Mouse (Mus musculus): ENCODE measurements around the gene Snapc2. TPM values are rescaled to one million over a fixed set of nuclear protein-coding genes. Genes with fewer than 3 reads are reported as not detected.
"Not testable (repeated sequence)": the region's sequence is repeated elsewhere in the genome, so short reads cannot be mapped to it uniquely, and the experiment has no call there.

The Snapc2 gene
- polyA plus RNA-seq, 1 experiment from 2014 or later: 12.6 TPM

DNA sequence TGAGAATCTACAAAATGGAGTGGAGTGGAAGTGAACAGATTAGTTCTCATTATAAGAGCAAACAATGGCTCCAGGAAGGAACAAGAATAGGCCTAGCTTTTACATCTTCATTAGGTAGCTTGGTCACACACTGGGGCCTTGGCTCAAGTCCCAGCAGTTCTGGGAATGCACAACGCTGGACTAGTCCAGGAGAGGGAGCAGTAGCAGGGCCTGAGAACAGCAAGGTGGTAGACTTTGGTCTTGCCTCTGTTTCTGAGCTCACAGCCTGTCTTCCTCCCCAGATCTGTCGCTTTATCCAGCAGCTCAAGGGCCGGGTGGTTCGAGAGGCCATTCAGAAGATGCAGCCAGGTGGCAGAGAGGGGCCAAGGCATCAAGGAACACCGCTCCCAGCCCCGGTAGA lies 1.1 kb downstream of the Snapc2 start:
- Histone ChIP-seq H3K27ac (ENCODE audit: low read depth) (no peak overlapping the region), H3K4me1 (ENCODE audit: insufficient read depth) (peaks cover 24% of the 10 kb centered on the region), H3K4me3 (ENCODE audit: low read depth, low read length) (peak overlapping the region; percentile 93), H3K9me3 (ENCODE audit: low read length) (no peaks in the 10 kb centered on the region), H3K36me3 (replicated peaks; ENCODE audit: insufficient read depth, low read length) (peaks cover 7% of the 10 kb centered on the region), H3K9ac (replicated peaks) (no peak overlapping the region), H3K27me3 (ENCODE audit: insufficient read depth, low read length) (no peaks in the 10 kb centered on the region), H3K4me2 (ENCODE audit: low read depth, low read length) (peak overlapping the region; percentile 85)
- TF ChIP-seq EP300 (IDR thresholded peaks at IDR 0.05; ENCODE audit: low read depth) (no peak), CTCF (IDR thresholded peaks at IDR 0.05; ENCODE audit: low read depth) (peak; percentile 53)
- no peak for ATAC-seq
- DNase-seq: peak; percentile 43
- WGBS (ENCODE audit: insufficient replicate concordance): 63% methylated on average over 6 of the region's 6 CpGs

GRCm38 (mm10) chr8:4255471-4255870 lies 2.6 kb downstream of the Snapc2 start:
- Histone ChIP-seq H3K36me3 (replicated peaks; ENCODE audit: insufficient read depth, low read length) (peaks cover 13% of the 10 kb centered on the region), H3K4me1 (ENCODE audit: insufficient read depth) (peaks cover 29% of the 10 kb centered on the region)
- DNase-seq; ATAC-seq; H3K27me3 ChIP-seq (ENCODE audit: insufficient read depth, low read length); H3K27ac ChIP-seq (ENCODE audit: low read depth); H3K9me3 ChIP-seq (ENCODE audit: low read length); H3K4me2 ChIP-seq (ENCODE audit: low read depth, low read length); H3K4me3 ChIP-seq (ENCODE audit: low read depth, low read length); H3K9ac ChIP-seq (replicated peaks): not testable (repeated sequence)
- 77% methylated on average over 7 of the region's 7 CpGs for WGBS (ENCODE audit: insufficient replicate concordance)

- Histone ChIP-seq H3K27me3 (ENCODE audit: insufficient read depth, low read length) (no peaks in the 10 kb centered on the region), H3K9me3 (ENCODE audit: low read length) (no peaks in the 10 kb centered on the region), H3K4me1 (ENCODE audit: insufficient read depth) (peaks cover 29% of the 10 kb centered on the region), H3K4me3 (ENCODE audit: low read depth, low read length) (no peak overlapping the region), H3K4me2 (ENCODE audit: low read depth, low read length) (no peak overlapping the region), H3K36me3 (replicated peaks; ENCODE audit: insufficient read depth, low read length) (peaks cover 26% of the 10 kb centered on the region), H3K27ac (ENCODE audit: low read depth) (no peak overlapping the region), H3K9ac (replicated peaks) (no peak overlapping the region)
- TF ChIP-seq CTCF (IDR thresholded peaks at IDR 0.05; ENCODE audit: low read depth) (no peak), EP300 (IDR thresholded peaks at IDR 0.05; ENCODE audit: low read depth) (no peak)
- 78% methylated on average over 4 of the region's 4 CpGs for WGBS (ENCODE audit: insufficient replicate concordance)
- ATAC-seq (no peak), DNase-seq (no peak)
Measured at GRCm38 (mm10) chr8:4256911-4257310, 4.0 kb downstream of the Snapc2 start.

DNA sequence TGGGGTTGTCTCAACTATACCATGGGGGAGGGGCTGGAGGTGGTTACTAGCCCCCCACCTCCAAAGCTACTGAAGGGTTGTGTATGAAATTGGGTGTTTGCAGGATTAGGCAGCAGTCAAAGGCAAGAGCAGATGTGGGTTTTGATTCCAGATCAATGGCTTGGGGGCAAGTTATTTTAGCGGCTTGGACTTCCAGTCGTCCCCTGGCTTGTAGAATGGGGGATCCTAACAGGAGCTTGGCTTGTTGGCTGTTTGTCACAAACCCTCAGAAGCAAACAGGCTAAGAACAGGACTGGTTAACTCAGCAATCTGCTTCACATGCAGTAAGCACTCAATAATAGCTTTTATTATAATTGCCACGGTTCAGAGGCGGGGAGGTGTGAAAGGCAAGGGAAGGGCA lies 4.5 kb downstream of the Snapc2 start:
- Histone ChIP-seq H3K9ac (replicated peaks) (no peak overlapping the region), H3K27ac (ENCODE audit: low read depth) (no peak overlapping the region), H3K4me1 (ENCODE audit: insufficient read depth) (peaks cover 27% of the 10 kb centered on the region), H3K27me3 (ENCODE audit: insufficient read depth, low read length) (no peaks in the 10 kb centered on the region), H3K9me3 (ENCODE audit: low read length) (no peaks in the 10 kb centered on the region), H3K4me2 (ENCODE audit: low read depth, low read length) (no peak overlapping the region), H3K4me3 (ENCODE audit: low read depth, low read length) (no peak overlapping the region), H3K36me3 (replicated peaks; ENCODE audit: insufficient read depth, low read length) (peaks cover 30% of the 10 kb centered on the region)
- DNase-seq: no peak
- TF ChIP-seq EP300 (IDR thresholded peaks at IDR 0.05; ENCODE audit: low read depth): no peak
- 83% methylated on average over 4 of the region's 4 CpGs for WGBS (ENCODE audit: insufficient replicate concordance)
- no peak for ATAC-seq

GRCm38 (mm10) chr8:4258233-4258632 lies 5.4 kb downstream of the Snapc2 start:
- DNase-seq (peak; percentile 85), ATAC-seq (peak; percentile 57)
- Histone ChIP-seq H3K9me3 (ENCODE audit: low read length) (no peaks in the 10 kb centered on the region), H3K4me2 (ENCODE audit: low read depth, low read length) (peak overlapping the region; percentile 100), H3K9ac (replicated peaks) (peak overlapping the region; percentile 62), H3K27ac (ENCODE audit: low read depth) (no peak overlapping the region), H3K4me1 (ENCODE audit: insufficient read depth) (peaks cover 23% of the 10 kb centered on the region), H3K36me3 (replicated peaks; ENCODE audit: insufficient read depth, low read length) (peaks cover 33% of the 10 kb centered on the region), H3K27me3 (ENCODE audit: insufficient read depth, low read length) (no peaks in the 10 kb centered on the region), H3K4me3 (ENCODE audit: low read depth, low read length) (peak overlapping the region; percentile 61)
- WGBS (ENCODE audit: insufficient replicate concordance): 7% methylated on average over 34 of the region's 35 CpGs
- TF ChIP-seq EP300 (IDR thresholded peaks at IDR 0.05; ENCODE audit: low read depth) (no peak), CTCF (IDR thresholded peaks at IDR 0.05; ENCODE audit: low read depth) (peak; percentile 94)

- 1% methylated on average over 24 of the region's 32 CpGs for WGBS (ENCODE audit: insufficient replicate concordance)
- Histone ChIP-seq H3K4me1 (ENCODE audit: insufficient read depth) (peaks cover 22% of the 10 kb centered on the region), H3K9ac (replicated peaks) (peak overlapping the region; percentile 62), H3K9me3 (ENCODE audit: low read length) (no peaks in the 10 kb centered on the region), H3K4me3 (ENCODE audit: low read depth, low read length) (peak overlapping the region; percentile 61), H3K27ac (ENCODE audit: low read depth) (no peak overlapping the region), H3K4me2 (ENCODE audit: low read depth, low read length) (peak overlapping the region; percentile 100), H3K36me3 (replicated peaks; ENCODE audit: insufficient read depth, low read length) (peaks cover 36% of the 10 kb centered on the region), H3K27me3 (ENCODE audit: insufficient read depth, low read length) (no peaks in the 10 kb centered on the region)
- no peak for DNase-seq
- TF ChIP-seq CTCF (IDR thresholded peaks at IDR 0.05; ENCODE audit: low read depth): no peak
- no peak for TF ChIP-seq EP300 (IDR thresholded peaks at IDR 0.05; ENCODE audit: low read depth)
- peak; percentile 66 for ATAC-seq
Measured at GRCm38 (mm10) chr8:4258678-4259077, 5.8 kb downstream of the Snapc2 start.
